Mouse (Mus musculus): ENCODE results near the gene Wfdc5.

Gene Wfdc5

DNA sequence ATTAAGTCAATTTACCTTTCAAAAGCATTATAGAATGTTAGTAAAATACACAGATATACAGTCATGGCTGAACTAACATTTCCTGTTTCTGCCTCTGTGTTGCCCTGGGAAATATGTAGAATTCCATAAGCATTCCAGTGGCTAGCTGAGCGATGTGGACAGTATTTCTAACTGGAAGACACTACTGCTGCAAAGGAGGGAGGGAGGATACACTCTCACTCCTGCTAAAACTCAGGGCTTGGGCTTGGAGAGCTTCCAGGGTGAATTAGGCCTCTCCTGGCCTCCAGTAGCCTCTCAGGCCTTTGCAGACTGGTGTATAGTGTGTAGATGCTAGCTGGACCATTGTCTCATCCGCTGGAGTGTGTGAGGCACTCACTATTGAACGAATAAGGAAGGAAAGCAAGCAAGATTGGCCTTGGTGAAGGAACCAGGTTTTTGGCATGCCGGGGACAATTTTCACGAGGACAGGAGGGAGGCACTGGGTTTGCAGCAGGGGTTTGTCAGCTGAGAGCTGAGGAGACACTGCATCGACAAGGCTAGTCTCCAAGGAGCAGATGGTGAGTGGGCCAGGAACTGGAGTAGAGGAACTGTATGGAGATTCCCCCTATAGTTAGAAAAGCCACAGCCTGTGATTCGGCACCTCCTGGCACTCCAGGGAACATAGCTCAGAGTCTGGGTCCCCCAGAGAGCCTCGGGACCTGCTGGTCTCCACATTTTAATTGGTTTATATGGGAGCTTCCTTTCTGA is 7.7 kb downstream of the Wfdc5 start:
- no peak for DNase-seq (ENCODE audit: low read depth)

DNA sequence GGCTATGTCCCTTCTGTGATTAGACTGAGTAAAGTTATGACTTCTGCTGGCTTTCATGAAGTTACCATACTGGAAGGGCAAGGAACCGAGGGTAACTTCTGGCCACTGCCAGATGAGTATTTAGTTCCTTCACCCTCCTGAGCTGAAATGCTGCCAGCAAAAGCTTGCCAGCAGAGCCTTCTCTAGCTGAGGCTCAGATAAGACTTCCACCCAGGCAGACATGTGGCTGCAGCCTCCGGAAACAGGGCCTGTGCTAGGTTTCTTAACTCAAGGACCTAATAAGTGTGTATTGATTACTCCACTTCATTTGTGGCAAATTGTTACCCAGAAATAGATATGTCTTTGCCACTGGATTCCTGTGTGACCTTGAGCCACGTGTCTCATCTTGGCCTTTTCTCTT is 9.1 kb downstream of the Wfdc5 start:
- DNase-seq (ENCODE audit: low read depth): no peak

DNA sequence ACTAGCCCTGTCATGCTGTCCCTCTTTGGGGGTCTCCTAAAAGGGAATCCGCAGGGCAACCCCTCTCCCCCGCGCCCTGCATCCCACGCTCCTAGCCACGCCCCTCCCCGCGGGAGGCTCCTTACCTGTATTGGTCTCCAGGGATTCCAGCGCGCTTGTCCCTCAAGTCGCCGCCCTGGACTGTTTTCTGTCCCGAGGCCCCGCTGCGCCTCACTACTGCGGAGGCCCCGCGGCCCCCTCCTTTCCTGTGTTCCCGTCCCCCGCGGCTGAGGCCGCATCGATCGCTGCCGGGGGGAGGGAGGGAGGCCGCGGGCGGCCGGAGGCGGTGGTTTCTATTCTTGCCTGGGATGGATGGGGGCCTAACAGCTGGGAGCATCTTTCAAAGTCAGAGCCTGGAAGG is 11.6 kb downstream of the Wfdc5 start, which contains the start of gene Kcns1:
Gene Kcns1 (minus strand): TSS at position 212 of the 400 bp plus-strand sequence.
- no peak for DNase-seq (ENCODE audit: low read depth)

DNA sequence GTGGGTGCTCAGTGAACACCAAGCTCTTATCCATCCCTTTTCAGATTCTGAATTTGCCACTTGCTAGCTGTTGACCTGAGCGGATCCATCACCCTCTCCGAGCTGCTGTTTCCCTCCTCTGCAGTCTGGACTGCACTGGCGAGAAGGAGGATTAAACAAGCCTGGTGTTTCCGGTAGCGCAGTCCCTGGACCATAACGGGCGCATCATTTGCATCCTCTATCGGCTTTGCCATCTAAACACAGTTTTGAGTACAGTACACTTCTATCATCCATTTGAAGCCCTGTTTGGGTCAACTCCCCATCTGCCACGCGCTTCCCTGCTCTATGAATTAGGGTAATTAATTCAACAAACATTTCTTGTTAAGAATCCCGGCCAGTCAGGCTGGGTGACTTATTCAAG is 12.2 kb downstream of the Wfdc5 start:
- DNase-seq (ENCODE audit: low read depth): no peak

DNA sequence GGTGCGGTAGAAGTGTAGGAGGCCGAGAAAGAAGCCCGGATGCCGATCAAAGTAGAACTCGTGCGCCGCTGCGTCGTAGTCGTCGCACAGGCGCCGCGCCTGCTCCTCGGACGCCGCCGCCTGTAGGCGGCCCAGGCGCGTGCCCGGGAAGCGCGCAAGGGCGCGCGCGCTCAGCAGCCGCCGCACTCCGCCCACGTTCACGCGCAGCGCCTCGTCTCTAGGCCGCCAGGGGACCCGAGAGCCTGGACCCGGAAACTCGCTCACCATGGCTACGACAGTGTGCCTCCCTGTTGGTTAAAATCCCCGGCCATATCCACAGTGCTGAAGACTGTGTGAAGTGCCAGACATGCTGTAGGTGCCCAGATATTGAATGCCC is 14.0 kb downstream of the Wfdc5 start:
- DNase-seq (ENCODE audit: low read depth): peak; percentile 53

DNA sequence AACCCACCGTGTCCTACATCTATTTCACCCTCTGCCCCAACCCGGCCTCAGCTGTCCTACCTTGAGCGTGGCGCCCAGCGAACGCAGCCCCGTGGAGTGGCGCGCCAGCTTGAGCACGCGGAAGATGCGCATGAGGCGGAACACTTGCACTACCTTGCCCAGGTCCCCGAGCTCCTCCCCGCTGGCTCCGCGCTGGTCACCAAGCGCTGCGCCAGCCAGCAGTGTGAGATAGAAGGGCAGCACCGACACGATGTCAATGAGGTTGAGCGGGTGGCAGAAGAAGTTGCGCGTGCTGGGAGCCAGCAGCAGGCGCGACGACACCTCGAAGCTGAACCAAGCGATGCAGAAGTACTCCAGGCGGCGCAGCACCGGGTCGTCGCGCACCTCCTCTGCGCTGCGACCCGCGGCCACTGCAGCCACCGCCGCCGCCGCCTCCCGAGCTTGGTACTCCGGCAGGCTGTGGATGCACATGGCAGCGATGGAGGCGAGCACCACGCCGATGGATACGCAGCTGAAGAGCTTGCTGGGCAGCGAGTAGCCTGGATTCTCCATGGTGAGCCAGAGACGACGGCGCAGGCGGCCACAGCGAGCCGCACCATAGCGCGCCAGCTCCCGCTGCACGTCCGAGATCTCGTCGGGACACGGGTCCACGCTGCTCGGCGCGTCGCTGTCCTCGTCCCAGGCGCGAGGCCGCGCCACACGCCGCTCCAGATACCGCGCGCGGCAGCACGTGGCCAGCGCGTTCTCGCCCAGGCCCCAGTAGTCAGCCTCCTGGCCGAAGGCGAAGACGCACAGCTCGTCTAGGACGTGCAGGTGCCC is 14.6 kb downstream of the Wfdc5 start:
- DNase-seq (ENCODE audit: low read depth): no peak

DNA sequence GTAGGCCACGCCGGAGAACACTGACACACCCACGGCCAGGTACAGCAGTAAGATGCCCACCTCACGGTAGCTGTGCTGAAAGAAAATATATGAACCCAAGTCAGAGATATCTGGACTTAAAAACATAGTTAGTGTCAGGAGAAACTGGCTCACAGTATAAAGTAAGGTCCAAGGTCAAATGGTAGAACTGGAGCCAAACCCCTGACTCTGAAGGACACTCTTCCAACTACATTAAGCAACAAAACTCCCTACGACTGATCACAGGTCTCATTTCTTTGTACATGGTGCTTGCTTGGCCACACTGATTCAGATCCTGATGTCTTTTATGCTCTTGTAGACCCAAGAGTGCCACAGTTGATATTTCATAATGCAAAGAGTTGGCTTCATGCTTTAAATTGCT is 17.6 kb downstream of the Wfdc5 start:
- DNase-seq (ENCODE audit: low read depth): no peak

DNA sequence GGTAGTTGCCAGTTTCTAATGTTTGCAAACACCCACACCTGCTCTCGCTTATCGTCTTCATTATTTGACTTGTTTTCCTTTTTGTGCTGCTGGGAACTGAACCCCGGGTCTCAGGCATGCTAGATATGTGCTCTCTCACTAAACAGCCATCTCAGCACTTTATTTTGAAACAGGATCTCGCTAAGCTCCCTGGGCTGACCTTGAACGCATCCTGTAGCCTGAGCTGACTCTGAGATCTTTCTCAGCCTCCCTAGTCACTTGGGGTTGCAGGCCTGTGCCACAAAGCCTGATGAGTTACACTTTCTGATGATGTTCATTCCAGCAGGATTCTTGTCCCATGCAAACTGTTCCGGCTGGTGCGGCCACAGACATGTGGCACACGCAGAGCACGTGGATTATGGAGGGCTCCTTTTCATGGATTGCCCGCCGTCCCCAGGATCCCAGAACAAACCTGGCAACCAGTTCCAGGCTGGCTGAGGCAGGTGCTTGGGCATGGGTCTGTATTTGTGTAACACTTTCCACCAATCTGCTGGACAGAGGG is 21.0 kb downstream of the Wfdc5 start:
- DNase-seq (ENCODE audit: low read depth): no peak

DNA sequence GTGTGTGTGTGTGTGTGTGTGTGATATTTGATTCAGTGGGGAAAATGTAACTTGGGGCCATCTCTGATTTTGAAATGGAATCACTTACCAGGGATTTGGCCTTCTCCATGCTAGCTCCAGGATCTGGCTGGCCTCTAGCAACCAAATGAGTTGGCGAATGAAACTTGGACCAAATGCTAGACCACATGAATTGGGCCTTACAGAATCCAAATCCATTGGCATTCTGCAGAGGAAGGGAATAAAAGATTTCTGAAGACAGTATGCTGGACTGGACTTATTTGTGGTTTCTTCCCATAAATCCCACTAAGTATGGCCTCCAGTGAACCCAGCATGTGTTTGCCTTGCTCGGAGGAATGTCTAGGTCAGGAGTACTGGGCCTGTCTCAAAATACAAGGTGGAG is 23.7 kb downstream of the Wfdc5 start:
- DNase-seq (ENCODE audit: low read depth): no peak

DNA sequence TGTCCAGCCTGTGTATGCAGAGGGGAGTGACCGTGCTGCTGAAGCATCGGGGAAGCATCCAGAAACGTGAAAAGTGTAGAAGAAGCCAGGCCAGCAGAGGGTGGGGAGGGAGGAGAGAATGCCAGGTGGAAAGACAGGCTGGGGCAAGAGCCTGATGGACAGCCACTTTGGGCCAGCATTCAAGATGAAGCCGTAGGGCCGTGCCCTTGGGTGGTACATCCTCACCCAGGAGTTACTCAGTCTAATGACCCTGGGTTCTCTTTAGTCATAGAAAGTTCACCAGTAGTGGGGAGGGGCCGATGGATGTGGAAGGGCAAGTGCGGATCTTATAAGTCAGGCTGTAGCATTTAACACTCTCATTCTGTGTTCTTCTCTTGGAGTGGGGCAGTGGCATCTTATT is 26.4 kb downstream of the Wfdc5 start:
- DNase-seq (ENCODE audit: low read depth): no peak

DNA sequence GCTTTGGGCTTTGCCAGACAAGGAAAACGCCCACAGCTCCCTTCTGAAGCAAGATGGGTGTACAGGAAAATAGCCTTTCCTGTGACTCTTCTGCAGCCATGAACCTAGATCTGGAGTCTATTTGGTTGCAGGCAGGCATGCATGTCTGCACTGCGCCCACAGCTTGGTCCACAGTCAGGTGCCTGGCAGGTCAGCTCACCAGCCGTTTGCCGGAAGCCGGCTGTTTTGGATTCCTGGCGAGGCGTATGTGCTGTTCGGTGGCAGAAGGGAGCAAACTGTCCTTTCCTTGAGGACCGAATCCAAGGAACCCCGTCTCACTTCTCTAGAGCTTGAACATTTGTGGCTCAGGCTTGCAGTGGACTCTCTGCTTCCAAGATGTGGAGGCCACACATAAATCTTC is 28.5 kb downstream of the Wfdc5 start:
- no peak for DNase-seq (ENCODE audit: low read depth)

DNA sequence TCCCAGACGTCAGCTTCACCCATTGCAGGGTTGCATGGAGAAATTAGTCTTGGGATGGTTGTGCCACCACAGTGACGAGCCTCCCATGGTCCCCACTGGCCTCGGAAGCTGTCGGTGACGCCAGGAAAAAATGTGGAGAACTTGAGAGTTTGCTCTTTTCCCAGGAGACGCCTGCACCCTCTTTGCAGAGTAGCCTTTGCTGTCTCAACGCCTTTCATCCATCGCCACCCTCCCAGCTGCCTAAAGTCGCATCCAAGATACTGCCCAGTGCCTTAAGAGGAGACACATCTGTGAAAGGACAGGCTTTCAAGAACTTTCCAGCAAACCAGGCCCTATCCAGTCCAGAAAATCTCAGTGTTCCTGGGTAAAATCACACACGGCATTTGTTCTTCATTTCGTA is 30.2 kb downstream of the Wfdc5 start:
- no peak for DNase-seq (ENCODE audit: low read depth)

DNA sequence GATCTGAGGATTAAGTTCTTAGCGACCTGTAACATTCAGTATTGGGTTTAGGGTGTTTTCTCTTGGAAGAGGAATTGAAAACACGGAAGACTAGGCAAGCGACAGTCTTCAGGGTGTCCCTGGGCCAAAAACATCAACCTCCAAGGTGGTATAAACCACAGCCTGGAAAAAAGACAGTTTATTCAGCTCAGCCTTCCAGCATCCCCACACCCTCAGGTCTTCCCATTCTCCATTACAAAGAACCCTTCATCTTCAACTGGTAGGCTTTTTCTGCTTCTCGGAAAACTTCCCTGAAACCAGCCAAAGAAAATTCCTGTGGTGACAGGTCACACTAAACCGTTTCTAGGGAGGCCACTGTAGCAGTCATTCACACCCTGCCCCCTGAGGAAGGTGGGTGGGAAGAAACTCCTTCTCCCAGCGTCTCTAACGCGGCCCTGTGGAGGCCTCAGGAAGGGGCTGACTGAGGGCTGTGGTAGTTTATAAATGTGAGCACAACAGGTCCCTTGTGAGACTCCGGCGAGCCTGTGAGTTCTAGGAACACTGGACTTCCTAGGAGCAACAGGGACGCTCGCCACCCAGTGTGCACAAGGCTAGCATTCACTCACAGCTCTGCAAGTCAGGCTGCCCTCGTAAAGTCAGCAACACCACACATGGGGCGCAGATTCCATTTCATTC is 32.3 kb downstream of the Wfdc5 start:
- no peak for DNase-seq (ENCODE audit: low read depth)

DNA sequence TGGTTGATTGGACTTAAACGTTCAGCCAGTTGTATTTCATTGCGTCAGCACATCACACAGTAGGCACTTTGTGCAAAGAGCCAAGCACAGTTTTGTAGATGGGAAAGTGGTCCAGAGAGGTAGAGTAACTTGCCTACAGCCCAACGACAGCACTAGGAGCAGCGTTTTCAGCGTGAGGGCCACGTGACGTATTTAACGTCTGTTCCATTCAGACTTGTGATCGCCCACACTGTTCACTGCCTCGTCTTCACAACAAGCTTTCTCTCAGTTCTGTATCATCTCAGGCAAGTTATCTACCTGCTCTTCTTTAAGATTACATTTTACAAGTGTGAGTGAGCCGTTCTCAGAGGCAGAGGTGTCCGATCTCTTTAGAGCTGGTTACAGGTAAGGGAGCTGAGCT is 36.0 kb downstream of the Wfdc5 start:
- no peak for DNase-seq (ENCODE audit: low read depth)

DNA sequence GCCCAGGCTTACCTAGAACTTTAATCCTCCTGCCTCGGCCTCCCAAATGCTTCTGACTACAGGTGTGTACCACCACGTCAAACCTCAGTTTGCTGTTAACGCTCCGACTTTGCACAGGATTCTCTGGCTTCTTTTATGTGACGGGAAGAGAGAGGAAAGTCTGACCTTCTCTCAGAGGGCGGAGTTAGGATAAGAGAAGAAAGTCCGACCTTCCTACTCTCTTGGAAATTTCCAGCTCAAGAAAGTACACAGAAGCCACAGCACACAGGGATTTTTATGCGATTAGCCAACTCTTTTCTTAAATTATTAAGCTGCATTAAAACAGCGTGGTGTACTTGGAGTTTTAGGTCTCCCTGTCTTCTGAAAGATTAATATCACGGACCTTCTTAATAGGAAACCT is 38.0 kb downstream of the Wfdc5 start:
- no peak for DNase-seq (ENCODE audit: low read depth)

DNA sequence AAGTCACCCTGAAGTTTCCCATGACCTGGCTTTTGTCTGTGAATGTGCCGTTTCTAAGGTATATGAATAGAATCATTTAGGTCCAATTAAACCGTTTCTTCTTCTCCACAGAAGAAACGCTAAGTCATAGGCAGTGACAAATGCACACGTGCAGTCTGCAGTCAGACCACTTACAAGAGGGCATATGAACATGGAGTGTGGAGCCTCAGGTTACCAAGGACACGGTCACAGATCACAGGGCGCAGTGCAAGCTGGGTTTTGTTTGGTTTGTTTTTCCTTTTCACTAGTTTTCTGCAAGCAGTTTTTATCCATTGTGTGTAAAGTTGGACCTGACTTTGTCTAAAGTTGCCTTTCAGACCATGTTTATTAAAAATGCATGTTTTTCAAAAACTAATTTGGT is 38.5 kb downstream of the Wfdc5 start:
- no peak for DNase-seq (ENCODE audit: low read depth)

DNA sequence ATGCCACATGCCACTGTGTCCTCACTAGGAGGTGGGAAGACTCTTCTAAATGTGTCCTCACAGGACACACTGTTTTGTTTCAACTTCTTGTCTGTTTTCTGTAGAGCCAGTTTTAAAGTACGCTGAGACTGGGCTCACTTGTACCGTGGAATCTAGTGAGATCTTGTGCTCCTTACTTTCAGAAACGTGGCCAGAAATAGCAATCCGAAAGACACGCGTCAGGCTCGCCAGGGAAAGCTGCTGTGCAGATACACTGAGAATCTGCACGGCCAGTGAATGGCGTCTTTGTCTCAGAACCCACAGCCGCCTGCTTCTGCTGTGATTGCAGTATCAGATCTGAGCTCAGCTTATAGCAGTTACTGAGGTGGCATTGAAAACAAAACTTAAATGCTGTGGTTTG is 40.5 kb downstream of the Wfdc5 start:
- no peak for DNase-seq (ENCODE audit: low read depth)

DNA sequence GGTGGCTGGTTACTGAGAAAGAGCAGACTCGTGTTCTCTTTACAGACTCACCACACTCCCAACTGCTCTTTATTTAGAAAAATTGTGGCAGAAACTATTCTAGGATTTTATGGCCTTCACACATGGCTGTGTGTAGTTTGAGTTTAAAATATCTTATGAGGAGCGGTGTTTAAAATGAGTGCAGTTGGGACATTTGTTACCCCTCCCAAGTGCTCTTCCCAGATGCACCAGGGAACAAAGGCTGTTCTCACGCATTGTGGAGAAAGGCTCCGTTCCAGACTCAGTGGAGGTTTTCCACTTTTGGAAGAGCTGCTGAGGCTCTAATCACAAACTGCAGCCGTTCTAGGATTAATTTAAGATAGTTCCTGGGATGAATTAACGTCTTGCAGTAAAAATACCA is 44.8 kb downstream of the Wfdc5 start:
- no peak for DNase-seq (ENCODE audit: low read depth)

DNA sequence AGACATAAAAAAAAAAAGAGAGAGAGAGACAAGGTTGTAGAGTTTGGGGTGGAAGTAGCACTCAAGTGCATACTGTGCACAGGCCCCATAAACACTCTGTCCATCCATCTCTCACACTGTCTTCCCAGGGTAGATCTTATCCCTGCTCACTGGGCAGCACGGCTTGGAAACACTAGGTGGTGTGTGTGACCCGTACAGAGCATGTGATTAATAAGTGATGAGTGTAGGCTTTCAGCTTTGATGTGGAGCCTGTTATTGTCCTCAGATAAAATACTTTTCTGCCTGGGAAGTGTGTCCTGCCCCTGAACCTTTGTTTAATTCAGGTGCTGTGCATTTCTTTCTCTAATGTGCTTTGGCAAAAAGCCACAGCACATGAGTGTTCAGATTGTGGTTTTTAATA is 46.1 kb downstream of the Wfdc5 start:
- no peak for DNase-seq (ENCODE audit: low read depth)

DNA sequence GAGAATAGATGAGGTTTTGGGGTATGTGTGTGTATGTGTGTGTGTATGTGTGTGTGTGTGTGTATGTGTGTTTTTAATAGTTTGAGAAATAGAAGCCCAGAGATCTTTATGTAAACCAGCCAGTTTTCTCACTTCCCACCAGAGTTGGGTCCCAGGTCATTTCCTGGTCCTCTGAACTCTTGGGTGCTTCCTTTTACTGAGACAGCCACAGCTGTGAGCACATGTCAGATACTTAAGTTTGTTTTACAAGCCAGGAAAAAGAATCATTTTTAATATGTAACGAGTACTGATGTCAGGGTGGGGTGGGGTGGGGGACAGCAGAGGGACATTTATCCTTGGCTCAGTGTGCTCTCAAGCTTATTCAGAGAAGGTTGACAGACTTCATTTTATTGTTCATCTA is 47.2 kb downstream of the Wfdc5 start:
- no peak for DNase-seq (ENCODE audit: low read depth)

DNA sequence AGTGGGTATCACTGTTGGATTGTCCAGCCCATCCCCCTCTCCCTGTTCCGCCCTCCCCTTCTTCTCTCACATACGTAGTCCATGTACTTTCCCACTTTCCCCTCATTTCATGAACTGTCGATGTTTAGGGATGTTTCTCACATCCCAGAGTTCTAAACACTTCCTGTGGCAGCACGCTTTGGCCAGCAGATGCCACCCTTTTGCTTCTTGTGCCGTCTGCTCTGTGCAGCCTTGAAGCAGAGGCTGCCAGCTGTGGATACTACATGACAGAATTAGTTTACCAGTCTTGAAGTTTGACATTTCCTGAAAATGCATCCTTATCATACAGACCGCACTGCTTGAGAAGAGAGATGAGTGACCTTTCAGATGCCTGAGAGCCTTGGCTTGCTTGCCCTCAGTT is 48.0 kb downstream of the Wfdc5 start:
- DNase-seq (ENCODE audit: low read depth): no peak

DNA sequence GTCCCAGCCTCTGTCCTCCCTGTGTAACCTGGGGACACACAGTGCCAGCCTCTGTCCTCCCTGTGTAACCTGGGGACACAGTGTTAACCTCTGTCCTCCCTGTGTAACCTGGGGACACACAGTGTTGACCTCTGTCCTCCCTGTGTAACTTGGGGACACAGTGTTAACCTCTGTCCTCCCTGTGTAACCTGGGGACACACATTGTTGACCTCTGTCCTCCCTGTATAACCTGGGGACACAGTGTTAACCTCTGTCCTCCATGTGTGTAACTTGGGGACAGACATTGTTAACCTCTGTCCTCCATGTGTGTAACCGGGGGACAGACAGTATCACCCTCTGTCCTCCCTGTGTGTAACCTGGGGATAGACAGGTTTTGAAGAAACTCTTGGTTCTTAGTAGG is 51.0 kb downstream of the Wfdc5 start:
- no peak for DNase-seq (ENCODE audit: low read depth)
